Mouse (Mus musculus) forebrain, embryonic 15.5 days (tissue): ENCODE measurements around the gene Tmem50b. TPM values are rescaled to one million over a fixed set of nuclear protein-coding genes. Genes with fewer than 3 reads are reported as not detected.

Experiments used
- ATAC-seq: fragments of 200-750 bp; cut with Nextera tagmentation; replicated peaks from 2 replicates; pipeline ENCODE4 v1.8.0; 2017; ENCODE audit warnings: mild to moderate bottlenecking, moderate TSS enrichment, moderate library complexity
- H3K27ac ChIP-seq: fragments of 300-500 bp; sonication (generic); replicated peaks from 2 replicates; pipeline ENCODE4 v1.5.1; 2015; ENCODE audit warnings: mild to moderate bottlenecking, inconsistent platforms
- H3K27me3 ChIP-seq: fragments of 300-500 bp; sonication (generic); 2 replicates; pipeline ENCODE4 v1.6.1; 2015; ENCODE audit warnings: inconsistent platforms
- H3K36me3 ChIP-seq: fragments of 300-500 bp; sonication (generic); 2 replicates; pipeline ENCODE4 v1.6.1; 2015; ENCODE audit warnings: mild to moderate bottlenecking, inconsistent platforms
- H3K4me1 ChIP-seq: fragments of 300-500 bp; sonication (generic); 2 replicates; pipeline ENCODE4 v1.6.1; 2015; ENCODE audit warnings: inconsistent platforms
- H3K4me2 ChIP-seq: fragments of 300-500 bp; sonication (generic); replicated peaks from 2 replicates; pipeline ENCODE4 v1.6.1; 2015; ENCODE audit warnings: mild to moderate bottlenecking, inconsistent platforms
- H3K4me3 ChIP-seq: fragments of 300-500 bp; sonication (generic); 2 replicates; pipeline ENCODE4 v1.5.1; 2015; ENCODE audit warnings: mild to moderate bottlenecking, inconsistent platforms
- H3K9ac ChIP-seq: fragments of 300-500 bp; sonication (generic); replicated peaks from 2 replicates; pipeline ENCODE4 v1.6.1; 2015; ENCODE audit warnings: mild to moderate bottlenecking, inconsistent platforms
- H3K9me3 ChIP-seq: fragments of 300-500 bp; sonication (generic); 2 replicates; pipeline ENCODE4 v1.6.1; 2016; ENCODE audit warnings: inconsistent platforms
- WGBS: fragments of 180-500 bp; shearing (Covaris S2); methylation state at CpG from one replicate; pipeline ENCODE4 v1.1.7; 2015; ENCODE audit warnings: mixed read lengths; 5-methylcytosine and 5-hydroxymethylcytosine counted together
- polyA plus RNA-seq: library from polyadenylated mRNA; unstranded; fragments of >200 nt; fragmentation: Nextera tagmentation; extraction: Ambion mirVana; gene quantifications from 2 replicates; pipeline ENCODE4 v1.2.1, GENCODE M21; 2015

Tmem50b gene
- polyA plus RNA-seq, 1 experiment from 2014 or later = 89.2 TPM

- Histone ChIP-seq H3K4me2 (no peak overlapping the region), H3K9me3 (no peaks in the 10 kb centered on the region), H3K27ac (no peak overlapping the region), H3K4me3 (no peak overlapping the region), H3K4me1 (no peaks in the 10 kb centered on the region), H3K36me3 (peaks cover 63% of the 10 kb centered on the region), H3K27me3 (no peaks in the 10 kb centered on the region), H3K9ac (no peak overlapping the region)
- WGBS = 89% methylated on average over 4 of the region's 4 CpGs
- ATAC-seq = no peak
Observed at GRCm38 (mm10) chr16:91629749-91630148, 32.1 kb upstream of the Tmem50b start.

GRCm38 (mm10) chr16:91628673-91629072 is 31.1 kb upstream of the Tmem50b start:
- Histone ChIP-seq H3K27ac (no peak overlapping the region), H3K4me1 (no peaks in the 10 kb centered on the region), H3K4me3 (no peak overlapping the region), H3K36me3 (peaks cover 67% of the 10 kb centered on the region), H3K27me3 (no peaks in the 10 kb centered on the region), H3K4me2 (no peak overlapping the region), H3K9me3 (no peaks in the 10 kb centered on the region), H3K9ac (no peak overlapping the region)
- ATAC-seq = no peak
- WGBS = 92% methylated on average over 3 of the region's 3 CpGs

- peaks cover 69% of the 10 kb centered on the region for H3K36me3 ChIP-seq
- no peak overlapping the region for H3K27ac ChIP-seq
- no peak overlapping the region for H3K4me3 ChIP-seq
- H3K9ac ChIP-seq = no peak overlapping the region
- no peaks in the 10 kb centered on the region for H3K27me3 ChIP-seq
- H3K4me2 ChIP-seq = no peak overlapping the region
- H3K9me3 ChIP-seq = no peaks in the 10 kb centered on the region
- no peaks in the 10 kb centered on the region for H3K4me1 ChIP-seq
- no peak for ATAC-seq
- WGBS = 90% methylated on average over 7 of the region's 7 CpGs
Observed at GRCm38 (mm10) chr16:91627831-91628230, 30.2 kb upstream of the Tmem50b start.

- Histone ChIP-seq H3K4me3 (no peak overlapping the region), H3K27me3 (no peaks in the 10 kb centered on the region), H3K9ac (no peak overlapping the region), H3K4me1 (peaks cover 4% of the 10 kb centered on the region; the same call in 1 of the 2 replicates), H3K9me3 (no peaks in the 10 kb centered on the region), H3K36me3 (peaks cover 64% of the 10 kb centered on the region), H3K27ac (no peak overlapping the region), H3K4me2 (no peak overlapping the region)
- 94% methylated on average over 9 of the region's 9 CpGs for WGBS
- no peak for ATAC-seq
Observed at GRCm38 (mm10) chr16:91623074-91623473, 25.5 kb upstream of the Tmem50b start.

- H3K36me3 ChIP-seq = peaks cover 49% of the 10 kb centered on the region
- H3K9ac ChIP-seq = no peak overlapping the region
- ATAC-seq = no peak
- H3K4me2 ChIP-seq = no peak overlapping the region
- no peak overlapping the region for H3K27ac ChIP-seq
- H3K4me3 ChIP-seq = no peak overlapping the region
- WGBS = 93% methylated on average over 11 of the region's 11 CpGs
- H3K27me3 ChIP-seq = no peaks in the 10 kb centered on the region
- no peaks in the 10 kb centered on the region for H3K9me3 ChIP-seq
- H3K4me1 ChIP-seq = peaks cover 7% of the 10 kb centered on the region; the same call in 1 of the 2 replicates
Observed at GRCm38 (mm10) chr16:91620991-91621390, 23.4 kb upstream of the Tmem50b start.

GRCm38 (mm10) chr16:91620185-91620584 is 22.6 kb upstream of the Tmem50b start:
- Histone ChIP-seq H3K4me3 (no peak overlapping the region), H3K4me1 (peaks cover 7% of the 10 kb centered on the region; the same call in 1 of the 2 replicates), H3K36me3 (peaks cover 45% of the 10 kb centered on the region), H3K9me3 (no peaks in the 10 kb centered on the region), H3K9ac (no peak overlapping the region), H3K4me2 (no peak overlapping the region), H3K27me3 (no peaks in the 10 kb centered on the region), H3K27ac (no peak overlapping the region)
- WGBS = 93% methylated on average over 5 of the region's 5 CpGs
- no peak for ATAC-seq

- Histone ChIP-seq H3K36me3 (peaks cover 33% of the 10 kb centered on the region), H3K4me1 (peaks cover 7% of the 10 kb centered on the region; the same call in 1 of the 2 replicates), H3K4me2 (peak within 1 kb of the TSS; percentile 69), H3K4me3 (peak within 1 kb of the TSS; percentile 73), H3K9me3 (no peaks in the 10 kb centered on the region), H3K9ac (peak within 1 kb of the TSS; percentile 71), H3K27ac (no peak within 1 kb of the TSS), H3K27me3 (no peaks in the 10 kb centered on the region)
- ATAC-seq = peak; percentile 96
- WGBS = 11% methylated on average over 39 of the region's 39 CpGs
Observed at GRCm38 (mm10) chr16:91618511-91619501, 21.2 kb upstream of the Tmem50b start, which contains the start of gene Dnajc28. Dnajc28 (minus strand) TSS chr16:91619026.

GRCm38 (mm10) chr16:91614552-91614951 is 17.0 kb upstream of the Tmem50b start:
- no peaks in the 10 kb centered on the region for H3K36me3 ChIP-seq
- peaks cover 7% of the 10 kb centered on the region; the same call in 1 of the 2 replicates for H3K4me1 ChIP-seq
- H3K27ac ChIP-seq = no peak overlapping the region
- H3K4me3 ChIP-seq = no peak overlapping the region
- H3K9me3 ChIP-seq = no peaks in the 10 kb centered on the region
- no peaks in the 10 kb centered on the region for H3K27me3 ChIP-seq
- WGBS = 80% methylated on average over 6 of the region's 6 CpGs
- H3K9ac ChIP-seq = no peak overlapping the region
- H3K4me2 ChIP-seq = no peak overlapping the region
- ATAC-seq = no peak

GRCm38 (mm10) chr16:91612525-91612924 is 14.9 kb upstream of the Tmem50b start:
- whole genome bisulfite sequencing = 66% methylated on average over 5 of the region's 5 CpGs
- Histone ChIP-seq H3K27me3 (no peaks in the 10 kb centered on the region), H3K9ac (no peak overlapping the region), H3K4me1 (no peaks in the 10 kb centered on the region), H3K27ac (no peak overlapping the region), H3K4me3 (no peak overlapping the region), H3K4me2 (no peak overlapping the region), H3K36me3 (no peaks in the 10 kb centered on the region), H3K9me3 (no peaks in the 10 kb centered on the region)
- ATAC-seq = no peak

GRCm38 (mm10) chr16:91611248-91611647 is 13.6 kb upstream of the Tmem50b start:
- WGBS = 63% methylated on average over 11 of the region's 11 CpGs
- H3K9me3 ChIP-seq = no peaks in the 10 kb centered on the region
- H3K9ac ChIP-seq = no peak overlapping the region

GRCm38 (mm10) chr16:91609501-91610245 is 12.1 kb upstream of the Tmem50b start:
- ATAC-seq = no peak
- Histone ChIP-seq H3K27ac (no peak overlapping the region), H3K9ac (no peak overlapping the region), H3K36me3 (no peaks in the 10 kb centered on the region), H3K4me2 (no peak overlapping the region), H3K4me1 (no peaks in the 10 kb centered on the region), H3K27me3 (no peaks in the 10 kb centered on the region), H3K4me3 (no peak overlapping the region), H3K9me3 (no peaks in the 10 kb centered on the region)
- 72% methylated on average over 9 of the region's 9 CpGs for WGBS

More at GRCm38 (mm10) chr16:91611248-91611647, 13.6 kb upstream of the Tmem50b start:
- Histone ChIP-seq H3K4me1 (no peaks in the 10 kb centered on the region), H3K4me3 (no peak overlapping the region), H3K27ac (no peak overlapping the region), H3K4me2 (no peak overlapping the region), H3K27me3 (no peaks in the 10 kb centered on the region), H3K36me3 (no peaks in the 10 kb centered on the region)
- no peak for ATAC-seq

- no peak overlapping the region for H3K9ac ChIP-seq
- H3K36me3 ChIP-seq = no peaks in the 10 kb centered on the region
- H3K4me2 ChIP-seq = no peak overlapping the region
- H3K4me3 ChIP-seq = no peak overlapping the region
- no peaks in the 10 kb centered on the region for H3K4me1 ChIP-seq
- ATAC-seq = no peak
- H3K9me3 ChIP-seq = no peaks in the 10 kb centered on the region
- WGBS = 92% methylated on average over 8 of the region's 8 CpGs
- no peaks in the 10 kb centered on the region for H3K27me3 ChIP-seq
- no peak overlapping the region for H3K27ac ChIP-seq
Observed at GRCm38 (mm10) chr16:91606958-91607357, 9.4 kb upstream of the Tmem50b start.
